Mouse (Mus musculus): ENCODE measurements at regions not wholly inside any gene's neighbourhood (a gene's known extent, or its start where the extent isn't known, plus 50 kb on each side); places are given as distances from the start of the nearest gene placed in this dataset.
"Not testable (repeated sequence)": the region's sequence is repeated elsewhere in the genome, so short reads cannot be mapped to it uniquely, and the experiment has no call there.

DNA sequence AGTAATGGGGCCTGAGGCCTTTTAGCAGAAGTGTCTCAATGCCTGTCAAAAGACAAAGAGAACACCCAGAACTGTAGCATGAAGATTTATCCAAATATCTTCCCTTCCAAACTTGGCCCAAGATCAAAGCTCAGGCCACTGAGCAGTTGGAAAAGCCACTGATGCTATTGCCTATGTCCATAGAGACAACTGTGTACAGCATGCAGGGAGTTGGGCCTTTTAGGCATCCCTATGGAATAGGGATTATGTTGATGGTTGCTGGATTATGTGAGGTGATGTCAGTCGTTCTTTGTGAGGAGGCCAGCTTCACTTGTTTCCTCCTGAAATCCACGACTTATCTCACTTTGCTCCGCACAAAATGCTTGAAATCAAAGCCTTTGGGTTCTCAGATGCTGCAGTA is 153.1 kb upstream of the Gm17728 start:
- no peaks in the 10 kb centered on the region for H3K36me3 ChIP-seq
- no peak overlapping the region for H3K4me3 ChIP-seq
- no peak overlapping the region for H3K9ac ChIP-seq
- H3K4me1 ChIP-seq (replicated peaks), result no peaks in the 10 kb centered on the region
- WGBS, result 70% methylated on average over 3 of the region's 3 CpGs
- no peak for ATAC-seq (ENCODE audit: insufficient number of reproducible peaks, low FRiP score)
- 0 out of 2 replicates have a peak, but pooled peaks cover 4% of the 10 kb centered on the region for H3K27me3 ChIP-seq (replicated peaks)
- no peak overlapping the region for H3K27ac ChIP-seq (ENCODE audit: poor library complexity, severe bottlenecking)
- no peak overlapping the region for H3K4me2 ChIP-seq
- H3K9me3 ChIP-seq (replicated peaks), result no peaks in the 10 kb centered on the region

DNA sequence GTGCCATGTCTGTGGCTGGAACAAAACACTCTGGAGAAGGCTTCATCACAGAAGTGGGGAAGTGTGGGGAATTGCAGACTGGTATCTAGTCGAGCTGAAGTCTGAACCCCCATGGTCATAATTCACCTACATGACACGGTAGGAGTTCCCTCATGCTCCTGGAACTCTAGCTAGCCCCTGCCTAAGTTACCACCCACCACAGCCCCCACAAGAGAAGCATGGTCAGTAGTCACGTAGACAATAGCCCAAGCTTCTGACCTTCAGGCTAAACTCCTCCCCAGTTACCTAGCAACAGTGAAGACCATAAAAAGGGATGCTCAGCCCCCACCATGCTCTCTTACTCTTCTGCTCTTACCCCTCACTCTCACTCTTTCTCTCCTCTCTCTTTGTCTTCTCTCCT is 143.8 kb upstream of the Gm17728 start:
- not testable (repeated sequence) for H3K4me3 ChIP-seq; H3K9me3 ChIP-seq (replicated peaks); H3K4me2 ChIP-seq; H3K4me1 ChIP-seq (replicated peaks); H3K9ac ChIP-seq; ATAC-seq (ENCODE audit: insufficient number of reproducible peaks, low FRiP score); H3K36me3 ChIP-seq; H3K27ac ChIP-seq (ENCODE audit: poor library complexity, severe bottlenecking); H3K27me3 ChIP-seq (replicated peaks)
- WGBS, result 63% methylated on average over 3 of the region's 3 CpGs

- ATAC-seq (ENCODE audit: insufficient number of reproducible peaks, low FRiP score), result no peak
- H3K4me1 ChIP-seq (replicated peaks), result no peaks in the 10 kb centered on the region
These were observed 142.4 kb upstream of the Gm17728 start for GRCm38 (mm10) chr17:9279481-9279880.

DNA sequence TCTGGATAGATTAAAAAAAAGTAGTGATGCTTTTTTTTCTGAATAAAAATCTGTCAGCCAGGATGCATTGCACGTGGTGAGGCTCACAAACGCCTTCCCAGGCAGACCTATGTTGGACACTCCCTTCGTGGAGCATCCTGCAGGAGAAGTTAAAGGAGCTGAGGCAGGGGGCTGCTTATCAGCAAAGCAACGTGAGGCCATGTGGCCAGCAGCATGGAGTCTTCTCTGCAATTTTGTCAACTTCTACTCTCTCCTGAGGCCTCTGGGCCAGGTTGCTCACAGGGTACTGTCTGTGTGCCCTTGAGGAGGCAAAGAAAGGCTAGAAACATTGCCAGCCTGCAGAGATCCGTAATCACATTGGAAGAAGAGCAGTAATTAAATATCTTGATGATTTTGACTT is 140.0 kb upstream of the Gm17728 start:
- Histone ChIP-seq H3K36me3 (no peaks in the 10 kb centered on the region), H3K27me3 (replicated peaks) (no peaks in the 10 kb centered on the region), H3K4me2 (no peak overlapping the region), H3K9ac (no peak overlapping the region), H3K9me3 (replicated peaks) (no peaks in the 10 kb centered on the region), H3K4me3 (no peak overlapping the region), H3K4me1 (replicated peaks) (no peaks in the 10 kb centered on the region), H3K27ac (ENCODE audit: poor library complexity, severe bottlenecking) (no peak overlapping the region)
- 53% methylated on average over 5 of the region's 5 CpGs for WGBS
- ATAC-seq (ENCODE audit: insufficient number of reproducible peaks, low FRiP score), result no peak

More at GRCm38 (mm10) chr17:9279481-9279880, 142.4 kb upstream of the Gm17728 start:
- 83% methylated on average over 7 of the region's 7 CpGs for WGBS
- no peak overlapping the region for H3K4me2 ChIP-seq
- no peaks in the 10 kb centered on the region for H3K27me3 ChIP-seq (replicated peaks)
- H3K9me3 ChIP-seq (replicated peaks), result no peaks in the 10 kb centered on the region
- H3K27ac ChIP-seq (ENCODE audit: poor library complexity, severe bottlenecking), result no peak overlapping the region
- no peaks in the 10 kb centered on the region for H3K36me3 ChIP-seq
- no peak overlapping the region for H3K4me3 ChIP-seq
- H3K9ac ChIP-seq, result no peak overlapping the region

DNA sequence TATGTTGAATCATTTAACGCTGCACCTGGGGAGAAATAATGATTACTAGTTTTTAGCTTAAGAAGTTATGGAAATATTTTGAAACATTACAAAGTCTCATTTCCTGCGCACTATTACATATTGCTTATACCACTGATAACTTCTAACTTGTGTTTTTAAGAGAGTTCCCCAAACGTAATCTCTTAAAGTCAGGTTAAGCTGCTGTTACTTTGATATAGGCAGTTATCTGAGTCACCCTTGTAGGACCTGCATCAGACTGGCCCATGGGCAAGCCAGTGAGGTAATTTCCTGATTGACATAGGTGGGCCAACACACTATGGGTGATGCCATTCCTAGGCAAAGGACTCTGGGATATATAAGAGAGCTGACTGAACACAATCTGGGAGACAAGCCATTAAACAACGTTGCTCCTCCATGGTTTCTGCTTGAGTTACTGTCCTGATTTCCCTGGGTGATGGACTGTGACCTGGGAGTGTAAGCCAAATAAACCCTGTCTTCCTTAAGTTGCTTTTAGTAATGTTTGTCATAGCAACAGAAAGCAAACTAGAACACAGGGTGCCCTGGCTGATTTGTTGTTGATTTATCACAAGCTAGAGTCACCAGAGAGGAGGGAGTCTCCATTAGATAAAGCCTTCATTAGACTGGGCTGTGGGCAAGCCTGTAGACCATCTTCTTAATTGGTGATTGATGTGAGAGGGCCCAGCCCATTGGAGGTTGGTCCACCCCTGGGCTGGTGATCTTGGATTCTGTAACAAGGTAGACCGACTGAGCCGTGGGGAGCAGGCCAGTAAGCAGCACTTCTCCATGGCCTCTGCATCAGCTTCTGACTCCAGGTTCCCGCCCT is 139.3 kb upstream of the Gm17728 start:
- Histone ChIP-seq H3K36me3 (no peaks in the 10 kb centered on the region), H3K4me2 (no peak overlapping the region), H3K27ac (ENCODE audit: poor library complexity, severe bottlenecking) (no peak overlapping the region), H3K9ac (no peak overlapping the region), H3K27me3 (replicated peaks) (no peaks in the 10 kb centered on the region), H3K4me3 (no peak overlapping the region), H3K4me1 (replicated peaks) (0 out of 2 replicates have a peak, but pooled peaks cover 3% of the 10 kb centered on the region), H3K9me3 (replicated peaks) (no peaks in the 10 kb centered on the region)
- 85% methylated on average over 7 of the region's 7 CpGs for WGBS
- ATAC-seq (ENCODE audit: insufficient number of reproducible peaks, low FRiP score), result no peak

- Histone ChIP-seq H3K9me3 (replicated peaks) (no peaks in the 10 kb centered on the region), H3K27me3 (replicated peaks) (no peaks in the 10 kb centered on the region), H3K9ac (no peak overlapping the region), H3K4me1 (replicated peaks) (0 out of 2 replicates have a peak, but pooled peaks cover 11% of the 10 kb centered on the region), H3K36me3 (no peaks in the 10 kb centered on the region), H3K27ac (ENCODE audit: poor library complexity, severe bottlenecking) (no peak overlapping the region), H3K4me2 (no peak overlapping the region), H3K4me3 (no peak overlapping the region)
- WGBS, result 47% methylated on average over 5 of the region's 5 CpGs
- ATAC-seq (ENCODE audit: insufficient number of reproducible peaks, low FRiP score), result no peak
These were observed 135.4 kb upstream of the Gm17728 start for GRCm38 (mm10) chr17:9286431-9286830.

- 76% methylated on average over 6 of the region's 6 CpGs for WGBS
- H3K4me2 ChIP-seq, result no peak overlapping the region
- no peaks in the 10 kb centered on the region for H3K9me3 ChIP-seq (replicated peaks)
- H3K27ac ChIP-seq (ENCODE audit: poor library complexity, severe bottlenecking), result no peak overlapping the region
- no peaks in the 10 kb centered on the region for H3K36me3 ChIP-seq
- H3K9ac ChIP-seq, result no peak overlapping the region
- no peak for ATAC-seq (ENCODE audit: insufficient number of reproducible peaks, low FRiP score)
- H3K4me3 ChIP-seq, result no peak overlapping the region
- H3K27me3 ChIP-seq (replicated peaks), result no peaks in the 10 kb centered on the region
- H3K4me1 ChIP-seq (replicated peaks), result 0 out of 2 replicates have a peak, but pooled peaks cover 11% of the 10 kb centered on the region
These were observed 135.0 kb upstream of the Gm17728 start for GRCm38 (mm10) chr17:9286834-9287233.

GRCm38 (mm10) chr17:9287682-9288081 is 134.2 kb upstream of the Gm17728 start:
- Histone ChIP-seq H3K9me3 (replicated peaks) (no peaks in the 10 kb centered on the region), H3K4me3 (no peak overlapping the region), H3K4me2 (no peak overlapping the region), H3K4me1 (replicated peaks) (0 out of 2 replicates have a peak, but pooled peaks cover 11% of the 10 kb centered on the region), H3K27me3 (replicated peaks) (no peaks in the 10 kb centered on the region), H3K36me3 (no peaks in the 10 kb centered on the region), H3K27ac (ENCODE audit: poor library complexity, severe bottlenecking) (no peak overlapping the region), H3K9ac (no peak overlapping the region)
- ATAC-seq (ENCODE audit: insufficient number of reproducible peaks, low FRiP score), result no peak
- 45% methylated on average over 9 of the region's 9 CpGs for WGBS

DNA sequence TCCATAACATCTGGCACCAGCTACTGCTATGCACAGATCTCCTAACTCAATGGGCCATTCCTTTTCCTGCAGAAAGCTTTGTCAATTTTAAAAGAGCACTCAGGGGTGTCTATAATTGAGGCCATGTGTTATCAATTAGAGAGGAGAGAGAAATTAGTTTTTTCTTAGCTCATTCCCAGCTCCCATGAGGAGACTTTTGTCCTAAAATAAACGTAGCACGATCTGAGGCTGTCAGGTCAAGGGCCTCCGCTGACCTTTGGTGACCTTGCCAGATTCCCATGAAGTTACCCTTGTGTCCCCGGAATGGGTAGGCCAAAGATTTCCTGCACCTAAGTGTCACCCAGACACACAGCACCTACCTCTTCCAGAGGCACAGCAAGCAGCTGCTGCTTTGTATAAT is 130.3 kb upstream of the Gm17728 start:
- no peak for ATAC-seq (ENCODE audit: insufficient number of reproducible peaks, low FRiP score)
- no peak overlapping the region for H3K4me2 ChIP-seq
- no peaks in the 10 kb centered on the region for H3K9me3 ChIP-seq (replicated peaks)
- 33% methylated on average over 4 of the region's 4 CpGs for WGBS
- no peaks in the 10 kb centered on the region for H3K36me3 ChIP-seq
- no peak overlapping the region for H3K27ac ChIP-seq (ENCODE audit: poor library complexity, severe bottlenecking)
- no peak overlapping the region for H3K4me3 ChIP-seq
- no peaks in the 10 kb centered on the region for H3K27me3 ChIP-seq (replicated peaks)
- no peak overlapping the region for H3K9ac ChIP-seq
- H3K4me1 ChIP-seq (replicated peaks), result 0 out of 2 replicates have a peak, but pooled peaks cover 11% of the 10 kb centered on the region

- Histone ChIP-seq H3K9me3 (replicated peaks) (no peaks in the 10 kb centered on the region), H3K36me3 (no peaks in the 10 kb centered on the region), H3K4me2 (no peak overlapping the region), H3K27ac (ENCODE audit: poor library complexity, severe bottlenecking) (no peak overlapping the region), H3K27me3 (replicated peaks) (no peaks in the 10 kb centered on the region), H3K4me3 (no peak overlapping the region), H3K9ac (no peak overlapping the region), H3K4me1 (replicated peaks) (0 out of 2 replicates have a peak, but pooled peaks cover 11% of the 10 kb centered on the region)
- no peak for ATAC-seq (ENCODE audit: insufficient number of reproducible peaks, low FRiP score)
- WGBS, result 80% methylated on average over 7 of the region's 7 CpGs
These were observed 129.6 kb upstream of the Gm17728 start for GRCm38 (mm10) chr17:9292296-9292695.

- no peaks in the 10 kb centered on the region for H3K4me1 ChIP-seq (replicated peaks)
- WGBS, result 78% methylated on average over 1 of the region's 1 CpGs
- H3K27ac ChIP-seq (ENCODE audit: poor library complexity, severe bottlenecking), result no peak overlapping the region
- ATAC-seq (ENCODE audit: insufficient number of reproducible peaks, low FRiP score), result no peak
- H3K4me3 ChIP-seq, result no peak overlapping the region
- H3K36me3 ChIP-seq, result no peaks in the 10 kb centered on the region
- no peak overlapping the region for H3K9ac ChIP-seq
- no peaks in the 10 kb centered on the region for H3K9me3 ChIP-seq (replicated peaks)
- H3K4me2 ChIP-seq, result no peak overlapping the region
- H3K27me3 ChIP-seq (replicated peaks), result no peaks in the 10 kb centered on the region
These were observed 125.5 kb upstream of the Gm17728 start for GRCm38 (mm10) chr17:9296371-9296770.

GRCm38 (mm10) chr17:9298231-9298630 is 123.6 kb upstream of the Gm17728 start:
- Histone ChIP-seq H3K4me1 (replicated peaks) (no peaks in the 10 kb centered on the region), H3K9ac (no peak overlapping the region), H3K36me3 (no peaks in the 10 kb centered on the region), H3K9me3 (replicated peaks) (no peaks in the 10 kb centered on the region), H3K27ac (ENCODE audit: poor library complexity, severe bottlenecking) (no peak overlapping the region), H3K4me2 (no peak overlapping the region), H3K27me3 (replicated peaks) (no peaks in the 10 kb centered on the region), H3K4me3 (no peak overlapping the region)
- 86% methylated on average over 1 of the region's 1 CpGs for WGBS
- no peak for ATAC-seq (ENCODE audit: insufficient number of reproducible peaks, low FRiP score)

Data from heart, embryonic 12.5 days (tissue).